Mouse (Mus musculus) layer of hippocampus, postnatal 10 days (tissue): ENCODE measurements at regions not wholly inside any gene's neighbourhood (a gene's known extent, or its start where the extent isn't known, plus 50 kb on each side); places are given as distances from the start of the nearest gene placed in this dataset.
"Not testable (repeated sequence)": the region's sequence is repeated elsewhere in the genome, so short reads cannot be mapped to it uniquely, and the experiment has no call there.

Experiments
- DNase-seq, 2 experiments: peaks; one replicate each; pipeline ENCODE4 v3.0.0; 2021; ENCODE audit warnings: low spot score in 2 of 2
- microRNA-seq, 2 experiments: library from miRNA; unstranded; fragments of <30 nt; microRNA quantifications; one replicate each; pipeline ENCODE4 v1.2.0; 2021

GRCm38 (mm10) chr11:16638349-16638748, 113.7 kb upstream of the Egfr start:
- DNase-seq: no peak

- DNase-seq: no peak
Observed at GRCm38 (mm10) chr11:16649599-16649998, 102.4 kb upstream of the Egfr start.

GRCm38 (mm10) chr11:16663806-16664205, 88.2 kb upstream of the Egfr start:
- DNase-seq: no peak

- DNase-seq: peak; percentile 13 to 31
Observed at GRCm38 (mm10) chr11:16669453-16670251, 82.4 kb upstream of the Egfr start.

GRCm38 (mm10) chr11:16670282-16670681, 81.7 kb upstream of the Egfr start:
- no peak for DNase-seq

- not testable (repeated sequence) for DNase-seq
Observed at GRCm38 (mm10) chr11:16675951-16676350, 76.1 kb upstream of the Egfr start.

- no peak for DNase-seq
Observed at GRCm38 (mm10) chr11:16683538-16683937, 68.5 kb upstream of the Egfr start.

- no peak for DNase-seq
Observed at GRCm38 (mm10) chr11:16695596-16695995, 56.4 kb upstream of the Egfr start.

- DNase-seq: no peak
Observed at GRCm38 (mm10) chr11:16696787-16697186, 55.2 kb upstream of the Egfr start.

GRCm38 (mm10) chr11:16701826-16702225, 50.2 kb upstream of the Egfr start:
- no peak for DNase-seq

Small RNA genes in the stretch of these regions (microRNA-seq; reads per million reads assigned to microRNA genes)
- gene Gm24714: 0 reads per million in 2 experiments
